Mouse (Mus musculus) spleen, adult 2 months (tissue): Measurements from ENCODE around the gene Zp3.

Source experiments
- CTCF ChIP-seq: fragments of 200-500 bp; IDR thresholded peaks from 2 replicates; pipeline ENCODE4 v1.5.1; 2011; ENCODE audit warnings: mild to moderate bottlenecking, inconsistent platforms; ENCODE audit not compliant: insufficient read depth, insufficient read length, insufficient replicate concordance; ENCODE audit errors: extremely low read depth
- POLR2A ChIP-seq: fragments of 200-500 bp; IDR thresholded peaks from 2 replicates; pipeline ENCODE4 v1.6.1; 2011; ENCODE audit warnings: low read depth, low read length, inconsistent platforms

- TF ChIP-seq POLR2A (no peak), CTCF (no peak)
These were observed 45.9 kb upstream of the Zp3 start for GRCm38 (mm10) chr5:135933900-135934441.
